Mouse (Mus musculus): ENCODE results near the gene Syce3.

Gene Syce3

GRCm38 (mm10) chr15:89373027-89373761 is 37.1 kb downstream of the Syce3 start:
- peak; percentile 71 for DNase-seq (ENCODE audit: low read depth, low spot score)

GRCm38 (mm10) chr15:89372536-89372935 is 37.8 kb downstream of the Syce3 start:
- DNase-seq (ENCODE audit: low read depth, low spot score), result no peak

- no peak for DNase-seq (ENCODE audit: low read depth, low spot score)
Observed at GRCm38 (mm10) chr15:89372068-89372467, 38.2 kb downstream of the Syce3 start.

- DNase-seq (ENCODE audit: low read depth, low spot score), result no peak
Observed at GRCm38 (mm10) chr15:89365141-89365551, 45.2 kb downstream of the Syce3 start.

GRCm38 (mm10) chr15:89363051-89363450 is 47.3 kb downstream of the Syce3 start:
- DNase-seq (ENCODE audit: low read depth, low spot score), result no peak

GRCm38 (mm10) chr15:89358784-89359183 is 51.5 kb downstream of the Syce3 start:
- no peak for DNase-seq (ENCODE audit: low read depth, low spot score)

GRCm38 (mm10) chr15:89356372-89356771 is 53.9 kb downstream of the Syce3 start:
- DNase-seq (ENCODE audit: low read depth, low spot score), result peak; percentile 32

- DNase-seq (ENCODE audit: low read depth, low spot score), result peak; percentile 89
Observed at GRCm38 (mm10) chr15:89355241-89356187, 54.8 kb downstream of the Syce3 start, which contains the start of the genes Lmf2 and Ncaph2. Gene Lmf2 (minus strand): TSS chr15:89355659. Gene Ncaph2 (plus strand): TSS chr15:89355719.

GRCm38 (mm10) chr15:89354455-89354854 is 55.8 kb downstream of the Syce3 start:
- DNase-seq (ENCODE audit: low read depth, low spot score), result no peak

GRCm38 (mm10) chr15:89353837-89354236 is 56.5 kb downstream of the Syce3 start:
- DNase-seq (ENCODE audit: low read depth, low spot score), result no peak

GRCm38 (mm10) chr15:89352795-89353194 is 57.5 kb downstream of the Syce3 start:
- DNase-seq (ENCODE audit: low read depth, low spot score), result no peak

GRCm38 (mm10) chr15:89352054-89352453 is 58.2 kb downstream of the Syce3 start:
- DNase-seq (ENCODE audit: low read depth, low spot score), result no peak

GRCm38 (mm10) chr15:89351302-89351701 is 59.0 kb downstream of the Syce3 start:
- DNase-seq (ENCODE audit: low read depth, low spot score), result no peak

- DNase-seq (ENCODE audit: low read depth, low spot score), result no peak
Observed at GRCm38 (mm10) chr15:89350447-89350846, 59.9 kb downstream of the Syce3 start.

GRCm38 (mm10) chr15:89343325-89343724 is 67.0 kb downstream of the Syce3 start:
- no peak for DNase-seq (ENCODE audit: low read depth, low spot score)

- no peak for DNase-seq (ENCODE audit: low read depth, low spot score)
Observed at GRCm38 (mm10) chr15:89341678-89342077, 68.6 kb downstream of the Syce3 start.

All from telencephalon, adult 2 months (tissue).